In the genomic region with DNA sequence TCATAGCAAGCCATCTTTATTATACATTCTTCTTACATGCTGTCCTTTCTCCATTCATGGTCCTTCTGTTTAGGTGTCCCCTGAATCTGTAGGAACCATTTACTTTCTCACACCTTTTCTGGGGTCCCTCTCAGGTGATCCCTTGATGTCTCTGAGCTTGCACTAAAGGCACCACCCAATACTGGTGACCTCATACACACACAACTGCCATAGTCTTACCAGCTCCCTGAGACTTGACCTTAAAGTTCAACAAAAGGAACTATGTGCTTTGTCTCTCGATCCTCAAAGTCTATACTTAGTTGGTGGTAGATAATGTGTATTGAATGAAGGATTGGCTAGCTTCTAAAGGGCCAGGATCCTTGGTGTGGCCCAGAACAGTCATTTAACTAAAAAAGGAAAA, we compare ENCODE assay signal across 23 mouse cellular contexts. TPM values are rescaled to one million over a fixed set of nuclear protein-coding genes. Genes with fewer than 3 reads are reported as not detected.
DNase-seq lines count a peak whose midpoint lies in the region; ATAC-seq lines count a peak whose summit lies in the region.
"Had no signal": no experiment of that assay in that cellular context is flagged by ENCODE, and none has a peak within 500 bp of the region (broad histone marks: within the 10 kb centered on the region; RNA-seq: fewer than 3 reads in every experiment).

No protein-coding gene starts in this region.

- WGBS in forebrain, embryonic 12.5 days: 50% methylated on average over 1 of the region's 1 CpGs
- 24% methylated on average over 1 of the region's 1 CpGs for WGBS in forebrain, embryonic 14.5 days
- WGBS in forebrain, embryonic 15.5 days: 23% methylated on average over 1 of the region's 1 CpGs
- 32% methylated on average over 1 of the region's 1 CpGs for WGBS in forebrain, embryonic 16.5 days

- no peak overlapping the region for H3K9ac ChIP-seq in forebrain, embryonic 12.5 days
- H3K9ac ChIP-seq in forebrain, embryonic 14.5 days (ENCODE audit: low read length): no peak overlapping the region
- no peak overlapping the region for H3K9ac ChIP-seq in forebrain, embryonic 15.5 days (replicated peaks)
- no peak overlapping the region for H3K9ac ChIP-seq in forebrain, embryonic 16.5 days (replicated peaks; ENCODE audit: low read depth, low read length)
- H3K9ac ChIP-seq: embryonic facial prominence, embryonic 12.5 days had no signal

- H3K27ac ChIP-seq in forebrain, embryonic 12.5 days: 0 out of 2 replicates have a peak overlapping the region, but pooled peaks have one; percentile 16
- H3K27ac ChIP-seq in forebrain, embryonic 14.5 days (ENCODE audit: low read depth, low read length): no peak overlapping the region
- no peak overlapping the region for H3K27ac ChIP-seq in forebrain, embryonic 15.5 days (replicated peaks)
- H3K27ac ChIP-seq in forebrain, embryonic 16.5 days (ENCODE audit: low read length): no peak overlapping the region
- H3K27ac ChIP-seq: embryonic facial prominence, embryonic 10.5 days; embryonic facial prominence, embryonic 12.5 days had no signal

- H3K27me3 ChIP-seq in forebrain, embryonic 12.5 days: no peaks in the 10 kb centered on the region
- H3K27me3 ChIP-seq in forebrain, embryonic 14.5 days (replicated peaks; ENCODE audit: control insufficient read depth, insufficient read depth, low read length): no peaks in the 10 kb centered on the region
- no peaks in the 10 kb centered on the region for H3K27me3 ChIP-seq in forebrain, embryonic 15.5 days
- H3K27me3 ChIP-seq in forebrain, embryonic 16.5 days (replicated peaks; ENCODE audit: control insufficient read depth, insufficient read depth, low read length): no peaks in the 10 kb centered on the region
- H3K27me3 ChIP-seq: embryonic facial prominence, embryonic 12.5 days had no signal

- H3K4me2 ChIP-seq in forebrain, embryonic 12.5 days: no peak overlapping the region
- H3K4me2 ChIP-seq in forebrain, embryonic 14.5 days (ENCODE audit: low read length): no peak overlapping the region
- no peak overlapping the region for H3K4me2 ChIP-seq in forebrain, embryonic 15.5 days (replicated peaks)
- no peak overlapping the region for H3K4me2 ChIP-seq in forebrain, embryonic 16.5 days (ENCODE audit: low read length)
- H3K4me2 ChIP-seq: embryonic facial prominence, embryonic 12.5 days had no signal

- no peak overlapping the region for H3K4me3 ChIP-seq in forebrain, embryonic 12.5 days (replicated peaks)
- H3K4me3 ChIP-seq in forebrain, embryonic 14.5 days (ENCODE audit: low read depth, low read length): no peak overlapping the region
- H3K4me3 ChIP-seq in forebrain, embryonic 15.5 days: no peak overlapping the region
- no peak overlapping the region for H3K4me3 ChIP-seq in forebrain, embryonic 16.5 days (replicated peaks; ENCODE audit: low read length)
- H3K4me3 ChIP-seq: embryonic facial prominence, embryonic 10.5 days; embryonic facial prominence, embryonic 12.5 days had no signal

- intact Hi-C loops in heart, postnatal 10 days (cut with DNase I): no loop called here

- H3K36me3 ChIP-seq in forebrain, embryonic 12.5 days (replicated peaks): no peaks in the 10 kb centered on the region
- no peaks in the 10 kb centered on the region for H3K36me3 ChIP-seq in forebrain, embryonic 14.5 days (ENCODE audit: control insufficient read depth, insufficient read depth, low read length)
- H3K36me3 ChIP-seq in forebrain, embryonic 15.5 days: no peaks in the 10 kb centered on the region
- H3K36me3 ChIP-seq in forebrain, embryonic 16.5 days (ENCODE audit: control insufficient read depth, insufficient read depth): no peaks in the 10 kb centered on the region
- H3K36me3 ChIP-seq: embryonic facial prominence, embryonic 10.5 days; embryonic facial prominence, embryonic 12.5 days had no signal

- ATAC-seq in forebrain, embryonic 12.5 days (ENCODE audit: low FRiP score): peak; percentile 34; the same call in 1 of the 2 replicates
- no peak; the same call in 1 of the 2 replicates for ATAC-seq in forebrain, embryonic 14.5 days
- ATAC-seq in forebrain, embryonic 15.5 days (replicated peaks): peak; percentile 47; the same call in 1 of the 2 replicates
- ATAC-seq in forebrain, embryonic 16.5 days: peak; percentile 35

- DNase-seq in forebrain, embryonic 14.5 days (ENCODE audit: low spot score): no peak
- DNase-seq in heart, adult 11 months: peak; percentile 53
- DNase-seq in heart, postnatal 10 days: no peak
- no peak for DNase-seq in cerebellum, adult 9-11 months
- no peak for DNase-seq in left cerebral cortex, adult 8-10 months (ENCODE audit: low spot score in 2 of 2)
- DNase-seq: adrenal gland, adult 2 months; adrenal gland, postnatal 10 days; adrenal gland, postnatal 25 days; cerebellum, adult 11 months; cerebellum, adult 18-20 months; cerebellum, adult 8-10 months had no signal

- no peaks in the 10 kb centered on the region for H3K9me3 ChIP-seq in forebrain, embryonic 12.5 days
- H3K9me3 ChIP-seq in forebrain, embryonic 14.5 days (replicated peaks; ENCODE audit: control insufficient read depth, low read length): no peaks in the 10 kb centered on the region
- H3K9me3 ChIP-seq in forebrain, embryonic 15.5 days: no peaks in the 10 kb centered on the region
- no peaks in the 10 kb centered on the region for H3K9me3 ChIP-seq in forebrain, embryonic 16.5 days (ENCODE audit: control insufficient read depth, low read length)
- H3K9me3 ChIP-seq: embryonic facial prominence, embryonic 10.5 days; embryonic facial prominence, embryonic 12.5 days had no signal

- peaks cover 12% of the 10 kb centered on the region; the same call in 1 of the 2 replicates for H3K4me1 ChIP-seq in forebrain, embryonic 12.5 days
- peaks cover 10% of the 10 kb centered on the region; the same call in 1 of the 2 replicates for H3K4me1 ChIP-seq in forebrain, embryonic 14.5 days (ENCODE audit: control insufficient read depth, insufficient read depth, low read length)
- H3K4me1 ChIP-seq in forebrain, embryonic 15.5 days: peaks cover 12% of the 10 kb centered on the region; the same call in 1 of the 2 replicates
- H3K4me1 ChIP-seq in forebrain, embryonic 16.5 days (replicated peaks; ENCODE audit: control insufficient read depth, insufficient read depth, low read length): peaks cover 4% of the 10 kb centered on the region
- H3K4me1 ChIP-seq: embryonic facial prominence, embryonic 10.5 days; embryonic facial prominence, embryonic 12.5 days had no signal

RNA-seq across cellular contexts. Expression of a gene that starts 15.4 kb away (rescaled TPM):
- not detected in 2 replicates for polyA plus RNA-seq in forebrain, embryonic 12.5 days (2016; fragmentation: Nextera tagmentation; extraction: Ambion mirVana)
- polyA plus RNA-seq in forebrain, embryonic 14.5 days (2014; fragmentation: Nextera tagmentation; extraction: Ambion mirVana): not detected in 2 replicates
- total RNA-seq in heart, postnatal 10 days (2021): not detected
- not detected in 2 replicates for polyA plus RNA-seq in forebrain, embryonic 15.5 days (2015; fragmentation: Nextera tagmentation; extraction: Ambion mirVana)
- not detected in 2 replicates for polyA plus RNA-seq in forebrain, embryonic 16.5 days (2015; fragmentation: Nextera tagmentation; extraction: Ambion mirVana)
- total RNA-seq in left cerebral cortex, adult 8-10 months (2022): not detected
- total RNA-seq: adrenal gland, adult 2 months; adrenal gland, postnatal 10 days; adrenal gland, postnatal 25 days; adrenal gland, postnatal 4 days; ES-E14; MEL had no signal
- polyA plus RNA-seq: adrenal gland, adult 2 months; brain, embryonic 14.5 days; C2C12; cortical plate, adult 2 months; embryonic facial prominence, embryonic 10.5 days; embryonic facial prominence, embryonic 12.5 days; embryonic facial prominence, embryonic 14.5 days had no signal

RNA-seq across cellular contexts. Expression of a gene that starts 37.4 kb away (rescaled TPM):
- 6.7 and 7.3 TPM in 2 replicates for polyA plus RNA-seq in forebrain, embryonic 12.5 days (2016; fragmentation: Nextera tagmentation; extraction: Ambion mirVana)
- 8.8 and 11.0 TPM in 2 replicates for polyA plus RNA-seq in forebrain, embryonic 14.5 days (2014; fragmentation: Nextera tagmentation; extraction: Ambion mirVana)
- total RNA-seq in heart, postnatal 10 days (2021): 10 to 100 TPM; 15.0 to 16.6 TPM
- 8.3 and 8.9 TPM in 2 replicates for polyA plus RNA-seq in forebrain, embryonic 15.5 days (2015; fragmentation: Nextera tagmentation; extraction: Ambion mirVana)
- polyA plus RNA-seq in forebrain, embryonic 16.5 days (2015; fragmentation: Nextera tagmentation; extraction: Ambion mirVana): 9.1 and 9.5 TPM in 2 replicates
- 10 to 100 TPM; 47.6 to 60.8 (median 53.0) TPM for total RNA-seq in left cerebral cortex, adult 8-10 months (2022)
- total RNA-seq: MEL had no signal
